Mouse (Mus musculus) layer of hippocampus, postnatal 36 days (tissue): ENCODE results near the gene Ablim1. TPM values are rescaled to one million over a fixed set of nuclear protein-coding genes. Genes with fewer than 3 reads are reported as not detected.

Source experiments
- DNase-seq, 2 experiments: peaks; one replicate each; pipeline ENCODE4 v3.0.0; 2022
- total RNA-seq, 2 experiments: library from RNA; stranded (reverse); gene quantifications; 2 replicates each; pipeline ENCODE4 v1.2.3; 2021

Gene Ablim1
- total RNA-seq, 2 experiments from 2014 or later = 73.6 to 81.1 TPM

DNA sequence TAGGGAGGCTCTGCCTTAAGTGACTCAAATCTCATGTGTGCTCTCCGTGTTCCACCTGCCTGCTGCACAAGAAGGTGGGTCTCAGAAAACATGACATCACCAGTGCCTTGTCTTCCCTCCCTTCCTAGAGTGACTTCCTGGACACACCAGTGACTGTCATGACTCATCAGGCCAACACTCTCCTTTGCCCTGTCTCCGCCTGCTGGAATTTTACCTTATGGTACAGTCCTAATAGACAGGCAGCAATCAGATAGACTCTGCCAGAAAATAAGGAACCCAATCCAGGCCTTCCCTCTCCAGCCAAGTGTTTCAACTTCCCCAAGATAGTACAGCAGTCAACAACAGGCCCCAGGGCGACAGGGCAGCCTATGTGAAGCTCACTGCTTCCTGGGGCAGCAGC lies 133.8 kb downstream of the Ablim1 start:
- DNase-seq = no peak

DNA sequence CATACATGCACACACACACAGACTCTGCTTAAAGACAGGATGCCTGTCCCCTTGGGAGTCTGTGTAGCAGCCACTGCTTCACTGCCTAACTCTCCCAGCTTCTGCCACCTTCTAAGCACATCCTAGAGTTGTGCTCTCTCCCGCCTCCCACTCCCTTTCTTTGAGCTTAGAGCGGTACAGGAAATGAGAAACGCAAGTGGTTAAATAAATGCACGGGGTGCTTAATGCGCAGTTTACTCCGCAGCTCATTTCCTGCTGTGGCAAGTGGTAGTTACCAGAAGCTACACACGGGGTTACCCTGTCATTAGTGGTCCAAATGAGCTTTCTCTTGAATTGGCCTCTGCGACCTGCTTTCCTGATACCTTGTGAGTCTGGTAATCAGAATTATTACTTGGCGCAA lies 134.4 kb downstream of the Ablim1 start:
- no peak for DNase-seq

DNA sequence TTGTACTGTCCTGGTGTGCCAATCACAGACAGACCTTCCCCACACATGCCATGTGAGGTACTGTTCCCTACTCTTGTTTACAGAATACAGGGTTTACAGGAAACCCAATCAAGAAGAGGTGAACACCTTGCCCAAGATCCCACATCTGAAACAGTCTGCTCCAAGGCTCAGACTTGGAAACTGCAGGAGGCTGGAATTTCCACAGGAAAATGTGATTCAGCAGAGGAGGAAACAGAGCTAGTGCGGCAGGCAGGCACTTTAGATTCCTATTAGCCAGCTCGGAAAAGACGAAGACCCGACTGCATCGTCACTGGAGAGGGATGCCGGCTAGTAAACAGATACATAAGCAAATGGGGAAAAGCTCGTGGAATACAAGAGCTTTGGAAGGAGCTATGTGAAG lies 135.4 kb downstream of the Ablim1 start:
- DNase-seq = no peak

DNA sequence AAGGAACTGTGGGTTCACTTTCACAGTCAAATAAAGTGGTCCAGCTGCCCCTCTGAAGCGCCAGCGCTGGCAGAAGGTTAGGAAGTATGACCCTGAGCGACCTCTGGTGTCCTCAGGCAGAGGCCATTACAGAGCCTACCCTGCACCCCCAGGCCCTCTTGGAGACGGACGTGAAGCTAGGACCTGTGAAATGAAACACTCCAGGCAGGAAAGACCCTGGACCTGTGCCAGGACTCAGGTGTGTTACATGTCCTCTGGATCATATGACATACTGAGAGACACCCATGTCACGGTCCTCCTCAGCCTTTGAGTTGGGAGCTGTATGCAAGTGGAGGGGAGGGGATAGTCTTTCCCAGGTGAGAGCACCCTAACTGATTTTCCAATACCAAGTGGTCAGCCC lies 137.4 kb downstream of the Ablim1 start:
- DNase-seq = no peak

DNA sequence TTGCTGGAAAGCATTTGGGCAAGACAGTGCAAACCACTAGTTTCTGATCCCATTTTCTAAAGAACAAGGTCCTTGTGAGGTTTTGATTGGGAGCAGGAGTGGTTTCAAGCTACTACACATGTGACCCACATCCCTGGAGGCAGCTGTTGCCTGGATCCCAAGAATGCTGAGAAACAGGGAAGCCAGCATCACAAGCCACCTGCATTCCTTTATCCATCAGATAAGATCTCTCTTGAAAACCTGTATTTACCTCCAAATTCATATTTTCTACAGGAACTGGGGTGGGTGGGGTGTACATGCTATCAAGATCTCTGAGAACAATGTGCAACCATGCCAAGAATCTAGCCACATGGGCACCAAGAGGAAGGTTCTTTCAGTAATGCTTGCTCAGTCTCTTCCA lies 139.6 kb downstream of the Ablim1 start:
- no peak for DNase-seq

DNA sequence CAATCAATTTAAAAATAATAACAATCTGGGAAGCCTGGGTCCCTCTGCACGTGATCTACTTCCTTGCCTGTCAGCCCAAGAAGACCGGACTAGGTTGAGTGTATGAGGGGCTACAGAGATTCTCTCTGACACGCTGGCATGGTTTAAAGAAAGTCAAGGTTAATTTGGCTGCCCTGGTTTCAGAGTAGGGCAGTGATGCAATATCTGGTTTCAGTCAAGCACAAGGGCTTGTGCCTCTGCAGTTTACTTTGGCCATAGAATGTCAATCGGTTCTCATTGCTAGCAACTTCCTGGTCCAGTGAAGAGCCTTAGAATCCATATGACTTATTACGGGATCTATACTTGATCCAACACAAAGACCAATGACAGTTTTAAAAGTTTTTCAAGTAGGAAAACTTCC lies 140.2 kb downstream of the Ablim1 start:
- no peak for DNase-seq

DNA sequence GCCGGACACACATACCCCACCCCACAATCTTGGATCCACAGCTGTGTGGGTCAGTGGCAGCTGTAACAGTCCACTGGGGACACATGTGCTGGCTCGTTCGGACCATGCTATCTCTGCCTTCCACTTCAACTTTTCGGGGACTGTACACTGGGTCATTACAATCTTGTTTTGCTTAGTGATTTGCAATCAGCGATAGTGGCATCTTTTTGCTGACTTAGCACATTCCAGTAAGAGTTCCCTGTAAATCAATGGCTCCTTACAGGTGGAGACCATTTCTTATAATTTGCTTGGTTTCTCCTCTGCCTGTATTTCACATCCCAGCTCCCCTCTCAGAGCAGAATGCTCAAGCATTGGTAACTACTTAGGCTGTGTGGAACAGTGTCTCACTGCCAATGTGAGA lies 140.7 kb downstream of the Ablim1 start:
- no peak for DNase-seq

DNA sequence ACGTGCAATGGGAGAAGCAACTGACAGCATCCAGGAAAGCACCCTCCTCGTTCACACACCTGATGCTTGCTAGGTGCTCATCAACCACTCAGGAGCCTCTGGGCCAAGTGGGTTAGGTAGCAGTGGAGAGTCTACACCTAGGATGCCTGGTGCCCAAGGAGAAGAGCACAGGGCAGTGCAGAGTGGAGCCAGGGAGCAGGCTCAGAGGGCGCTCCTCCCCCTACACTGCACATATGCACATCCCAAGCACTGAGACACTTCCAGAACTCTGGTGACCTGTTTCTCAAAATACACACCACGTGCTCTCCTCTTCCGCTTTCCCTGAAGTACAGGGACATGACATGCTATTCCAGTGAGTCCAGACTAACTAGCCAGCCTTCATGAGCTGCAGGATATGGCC lies 142.4 kb downstream of the Ablim1 start:
- no peak for DNase-seq

DNA sequence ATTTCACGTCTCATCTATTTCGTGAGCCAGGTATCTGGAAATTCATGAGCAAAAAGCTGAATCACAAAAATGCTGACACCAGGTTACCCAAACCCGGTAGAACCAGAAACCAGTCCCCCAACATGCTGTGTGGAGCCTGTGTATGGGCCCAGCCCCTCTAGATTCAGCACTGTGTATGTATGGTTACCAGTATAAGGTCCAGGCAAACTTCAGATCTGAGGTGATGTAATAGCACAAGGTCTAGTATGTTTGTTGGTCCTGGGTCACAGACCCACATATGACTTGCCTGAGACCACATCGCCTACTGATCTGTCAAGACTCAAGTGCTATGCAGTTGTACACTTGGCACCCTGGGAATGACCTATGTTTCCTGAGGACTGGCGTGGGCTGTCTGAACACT lies 143.8 kb downstream of the Ablim1 start:
- no peak for DNase-seq

DNA sequence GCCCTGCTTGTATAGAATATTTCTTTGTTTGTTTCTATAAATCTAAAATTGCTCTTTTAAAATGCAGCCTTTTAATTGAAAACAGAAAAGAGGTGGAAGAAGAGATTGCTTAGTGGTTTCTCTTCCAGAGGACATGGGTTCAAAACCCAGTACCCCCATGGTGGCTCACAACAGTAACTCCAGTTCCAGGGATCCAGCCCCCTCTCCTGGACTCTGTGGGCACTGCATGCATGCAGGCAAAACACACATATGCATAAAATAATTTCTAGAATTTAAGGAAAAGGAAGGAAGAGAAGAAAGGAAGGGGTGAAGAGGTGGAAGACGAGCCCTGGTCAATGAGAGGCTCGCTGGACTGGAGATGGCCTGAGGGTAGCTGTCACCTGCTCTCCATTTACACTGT lies 145.2 kb downstream of the Ablim1 start:
- no peak for DNase-seq

DNA sequence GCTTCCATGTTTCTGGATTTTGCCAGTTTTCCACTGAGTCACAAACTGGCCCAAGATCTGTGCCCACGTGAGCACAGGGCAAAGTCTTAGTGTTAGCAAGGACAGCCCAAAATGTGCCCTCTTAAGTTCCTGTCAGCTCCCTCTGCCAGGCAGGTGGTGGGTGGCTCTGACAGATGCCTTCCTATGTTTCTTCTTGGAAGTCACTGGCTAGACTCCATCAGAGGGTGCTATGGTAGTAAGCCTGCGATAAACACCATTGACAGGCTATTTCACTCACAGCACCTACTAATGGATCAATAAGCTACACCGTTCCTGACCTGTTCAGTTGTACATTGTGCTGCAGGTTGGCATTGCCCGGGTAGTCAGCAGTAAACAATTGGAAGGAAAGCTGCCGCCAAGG lies 147.0 kb downstream of the Ablim1 start:
- DNase-seq = no peak

DNA sequence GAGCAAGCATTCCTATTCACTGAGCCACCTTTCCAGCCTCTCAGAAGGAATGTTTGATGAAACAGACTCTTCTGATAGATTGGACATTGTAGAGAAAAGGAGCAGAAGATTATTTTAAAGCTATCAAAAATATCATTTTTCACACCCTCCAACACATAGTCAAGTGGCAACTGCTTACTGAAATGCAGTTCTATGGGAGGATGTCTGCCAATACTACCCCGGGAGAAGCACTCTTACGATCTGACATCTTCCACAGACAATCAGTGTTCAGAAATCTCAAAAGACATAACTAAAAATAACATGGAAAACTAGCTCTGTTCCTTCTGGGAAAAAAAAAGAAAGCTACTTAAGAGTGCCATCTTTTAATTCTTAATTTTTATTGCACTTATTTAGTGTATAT lies 149.8 kb downstream of the Ablim1 start:
- no peak for DNase-seq

DNA sequence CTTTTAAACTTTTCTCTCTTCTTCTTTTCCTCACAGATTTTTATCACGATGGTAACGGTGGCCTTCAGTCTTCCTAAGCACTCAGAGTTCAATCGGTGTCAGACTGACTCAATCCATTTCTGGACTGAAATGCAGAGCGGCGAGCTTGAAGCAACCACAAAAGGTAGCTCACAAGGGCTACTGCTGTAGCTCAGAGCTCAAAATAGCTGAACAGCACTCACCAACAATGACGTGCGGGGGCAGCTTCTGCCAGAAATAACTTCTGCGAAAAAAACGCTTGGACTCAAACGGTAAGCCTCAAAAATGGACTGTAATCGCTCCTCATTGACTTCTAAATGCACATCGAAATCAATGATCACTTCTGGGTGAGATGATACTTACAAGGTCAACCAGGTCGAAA lies 151.4 kb downstream of the Ablim1 start:
- no peak for DNase-seq

DNA sequence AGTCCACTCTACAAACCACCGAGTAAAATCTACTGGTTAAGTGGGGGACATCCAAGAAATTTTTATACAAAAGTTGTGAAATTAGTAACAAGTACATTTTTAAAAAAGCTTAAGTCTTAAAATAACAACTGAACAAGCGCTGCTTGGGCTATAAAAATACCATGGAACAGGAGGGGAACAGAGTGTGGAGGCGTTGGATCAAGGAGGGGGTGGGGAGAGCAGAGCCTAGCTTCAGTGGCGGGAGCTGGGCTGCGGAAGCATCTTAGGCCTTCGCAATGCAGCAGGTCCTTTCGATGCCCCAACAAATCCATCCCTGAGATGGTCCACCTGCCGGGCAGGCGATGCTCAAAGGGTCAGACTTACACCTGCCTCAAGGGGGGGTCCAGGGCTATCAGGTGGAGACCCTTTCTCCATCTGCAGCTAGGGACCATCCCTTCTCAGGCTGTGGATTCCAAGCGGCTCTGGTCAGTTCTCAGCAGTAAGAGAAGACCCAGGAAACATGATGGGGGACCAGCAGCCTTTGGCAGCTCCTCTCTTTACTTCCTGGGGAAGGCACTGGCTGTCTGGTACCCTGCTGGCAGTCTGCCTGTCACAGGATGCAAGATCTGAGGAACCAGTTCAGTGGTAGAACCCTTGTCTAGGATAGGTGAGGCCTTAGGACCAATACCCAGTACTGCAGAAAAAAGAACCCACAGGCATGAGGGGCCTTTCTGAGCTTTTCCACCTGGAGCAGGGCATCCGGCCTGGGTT lies 152.6 kb downstream of the Ablim1 start:
- DNase-seq = no peak

DNA sequence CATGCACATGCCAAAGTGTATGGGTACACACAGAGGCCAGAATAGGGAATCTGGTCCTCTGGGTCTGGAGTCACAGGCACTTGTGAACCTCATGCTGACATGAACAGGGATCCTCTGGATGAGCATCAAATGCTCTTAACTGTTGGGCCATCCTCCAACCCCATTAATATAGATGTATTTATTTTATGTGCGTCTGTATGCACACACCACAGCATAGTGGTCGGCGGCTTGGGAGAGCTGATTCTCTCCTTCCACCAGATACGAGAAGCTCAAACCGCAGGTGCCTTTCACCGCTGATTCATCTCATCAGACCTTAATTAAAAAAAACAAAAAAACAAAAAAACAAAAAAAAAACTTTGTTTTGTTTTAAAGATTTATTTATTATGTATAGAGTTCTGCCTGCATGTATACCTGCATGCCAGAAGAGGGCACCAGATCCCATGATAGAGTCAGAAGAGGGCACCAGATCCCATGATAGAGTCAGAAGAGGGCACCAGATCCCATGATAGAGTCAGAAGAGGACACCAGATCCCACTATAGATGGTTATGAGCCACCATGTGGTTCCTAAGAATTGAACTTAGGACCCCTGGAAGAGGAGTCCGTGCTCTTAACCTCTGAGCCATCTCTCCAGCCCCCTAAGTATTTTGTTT lies 153.6 kb downstream of the Ablim1 start:
- DNase-seq = peak in 1 of 2 experiments; percentile 45

DNA sequence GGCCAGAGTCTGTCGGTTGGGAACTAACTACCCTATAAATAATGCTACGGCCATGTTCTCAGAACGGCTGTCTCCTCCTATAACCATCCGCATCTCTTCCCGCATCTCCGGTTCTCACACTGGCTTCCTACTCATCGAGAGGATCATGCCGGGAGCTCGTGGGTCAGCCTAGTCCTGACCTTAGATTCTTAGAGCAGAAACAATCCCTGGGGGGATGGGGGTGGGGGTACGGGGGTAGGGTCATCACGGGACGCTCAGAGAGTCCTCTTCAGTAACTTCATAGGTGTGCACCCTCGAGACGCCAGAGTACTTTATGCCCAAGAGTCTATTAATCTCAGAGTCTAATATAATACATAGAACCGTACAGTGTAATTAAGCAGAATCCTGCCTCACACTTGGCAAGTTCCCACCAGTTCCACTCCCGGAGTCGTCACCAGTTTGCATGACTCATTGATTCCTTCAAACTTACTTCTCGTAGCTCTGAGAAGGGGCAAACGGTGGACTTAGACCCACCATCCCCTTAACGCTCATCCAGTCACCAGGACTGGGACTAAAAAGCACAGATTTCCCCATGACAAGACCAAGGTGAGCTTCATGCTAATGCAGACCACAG lies 156.9 kb downstream of the Ablim1 start:
- DNase-seq = no peak

DNA sequence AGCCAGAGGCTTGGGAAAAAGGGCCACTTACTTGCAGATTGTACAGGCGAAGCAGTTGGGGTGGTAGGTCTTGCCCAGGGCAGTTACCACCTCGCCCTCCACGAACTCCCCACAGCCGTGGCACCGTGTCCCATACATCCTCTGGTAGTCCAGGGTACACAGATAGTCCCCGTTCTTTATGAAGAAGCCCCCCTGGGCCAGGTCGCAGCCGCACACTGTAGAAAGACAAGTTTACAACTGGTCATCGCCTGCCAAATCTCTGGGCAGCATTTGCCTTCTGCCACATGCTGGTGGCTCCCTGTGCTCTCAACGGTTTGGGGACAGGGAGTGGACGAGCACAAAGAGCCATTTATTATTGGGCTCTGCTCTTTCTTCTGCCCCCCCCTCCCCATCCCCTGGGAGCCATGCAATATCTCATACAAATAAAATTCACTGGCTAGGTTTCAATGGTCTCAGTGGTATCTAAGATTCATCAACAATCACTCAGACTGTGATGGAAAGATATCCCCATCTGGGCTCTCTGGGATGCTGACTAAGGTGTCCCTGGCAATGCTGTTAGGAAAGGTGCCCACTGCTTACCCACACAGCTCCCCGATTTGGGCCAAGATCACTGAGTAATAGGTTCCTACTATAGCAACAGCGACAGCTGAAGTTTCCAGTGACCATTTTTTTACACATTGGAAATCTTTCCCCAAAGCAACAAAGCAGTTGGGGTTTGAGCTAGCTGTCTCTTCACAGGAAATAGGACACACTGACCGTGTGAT lies 159.4 kb downstream of the Ablim1 start:
- DNase-seq = no peak

DNA sequence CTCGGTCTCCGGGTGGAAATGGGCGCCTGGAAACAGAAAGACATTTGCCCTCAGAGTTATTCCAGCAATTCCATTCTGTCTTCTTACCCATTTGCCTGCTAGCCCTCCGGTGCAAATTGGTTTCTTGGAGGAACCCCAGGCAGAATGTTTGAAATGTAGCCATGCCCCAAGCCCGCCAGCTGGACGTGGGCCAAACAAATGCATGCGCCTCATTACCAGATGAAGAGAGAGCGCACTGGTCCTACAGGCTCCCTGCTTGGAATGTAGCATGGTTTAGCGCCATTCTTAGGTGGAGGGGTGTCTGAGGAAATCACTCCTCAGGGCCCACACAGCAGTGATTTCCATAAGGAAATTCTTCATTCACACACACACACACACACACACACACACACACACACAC lies 162.4 kb downstream of the Ablim1 start:
- peak; percentile 51 to 64 for DNase-seq

DNA sequence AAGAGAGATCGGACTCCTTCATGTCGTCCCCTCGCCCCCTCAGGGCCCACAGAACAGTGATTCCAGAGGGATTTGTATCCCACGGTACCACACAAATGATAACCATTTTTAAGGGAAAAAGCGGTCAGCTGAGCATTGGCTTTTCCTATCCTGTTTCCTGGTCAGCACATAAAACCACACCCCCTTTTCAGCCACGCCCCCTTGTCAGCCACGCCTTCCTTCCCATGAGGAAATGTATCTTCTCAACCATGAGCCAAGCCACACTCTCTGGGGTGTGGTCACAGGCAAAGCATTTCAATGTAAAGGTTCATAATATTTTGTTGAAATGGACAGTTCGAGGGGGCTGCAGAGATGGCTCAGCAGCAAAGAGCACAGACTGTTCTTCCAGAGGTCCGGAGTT lies 163.2 kb downstream of the Ablim1 start:
- DNase-seq = no peak

DNA sequence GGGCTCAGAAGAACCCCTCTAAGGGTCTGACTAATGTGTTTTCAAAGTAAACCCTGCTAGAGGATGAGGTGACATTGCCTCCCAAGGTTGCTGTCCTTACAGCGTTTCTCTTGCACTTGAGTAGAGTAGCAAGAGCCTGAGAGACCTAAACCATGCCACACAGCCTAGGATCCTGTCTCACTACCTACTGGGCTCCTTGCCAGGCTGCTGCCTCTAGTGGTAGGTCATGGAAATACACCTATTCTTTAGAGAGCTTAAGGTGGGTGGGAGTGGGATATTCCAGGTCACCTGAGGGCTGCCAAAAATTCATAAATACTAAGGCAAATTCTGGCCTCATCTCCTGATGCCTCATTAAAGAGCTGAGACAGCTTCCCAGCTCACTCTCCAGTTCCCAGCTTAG lies 164.4 kb downstream of the Ablim1 start:
- DNase-seq = no peak

DNA sequence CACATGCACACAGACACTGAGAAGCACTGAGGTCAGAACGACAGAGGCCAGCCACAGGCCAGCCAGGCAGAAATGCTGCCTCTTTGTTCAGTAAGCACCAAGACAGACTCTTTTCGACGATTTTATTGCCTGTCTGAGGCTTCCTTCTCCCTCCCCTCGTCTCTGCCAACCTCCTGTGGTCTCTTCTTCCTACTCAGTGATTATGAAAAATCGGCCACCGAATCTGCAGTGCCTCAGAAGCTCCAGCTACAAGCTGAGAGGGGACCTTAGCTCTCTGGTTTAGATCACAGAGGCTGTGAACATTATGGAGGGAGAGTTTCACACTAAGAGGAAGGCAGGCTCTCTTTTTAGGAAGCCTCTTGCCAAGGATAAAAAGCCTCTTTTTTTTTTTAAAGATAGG lies 167.0 kb downstream of the Ablim1 start:
- no peak for DNase-seq

DNA sequence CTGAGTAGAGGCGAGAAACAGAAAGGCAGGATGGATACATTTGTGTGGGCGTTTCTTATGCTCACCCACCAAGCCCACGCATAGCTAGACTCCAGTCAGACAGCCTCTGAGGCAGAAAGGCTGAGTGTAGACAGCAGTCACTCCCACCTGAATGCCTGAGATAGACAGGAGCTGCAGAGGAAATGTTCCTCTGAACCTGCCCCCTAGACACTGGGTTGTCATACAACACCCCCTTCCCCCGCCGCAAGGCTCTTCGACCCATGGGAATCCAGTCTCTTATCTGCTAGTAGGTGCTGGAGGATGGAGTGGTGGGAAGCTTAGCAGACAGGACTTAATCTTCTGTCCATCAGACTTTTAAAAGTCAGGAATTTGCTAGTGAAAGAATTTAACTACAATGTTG lies 167.8 kb downstream of the Ablim1 start:
- DNase-seq = no peak

DNA sequence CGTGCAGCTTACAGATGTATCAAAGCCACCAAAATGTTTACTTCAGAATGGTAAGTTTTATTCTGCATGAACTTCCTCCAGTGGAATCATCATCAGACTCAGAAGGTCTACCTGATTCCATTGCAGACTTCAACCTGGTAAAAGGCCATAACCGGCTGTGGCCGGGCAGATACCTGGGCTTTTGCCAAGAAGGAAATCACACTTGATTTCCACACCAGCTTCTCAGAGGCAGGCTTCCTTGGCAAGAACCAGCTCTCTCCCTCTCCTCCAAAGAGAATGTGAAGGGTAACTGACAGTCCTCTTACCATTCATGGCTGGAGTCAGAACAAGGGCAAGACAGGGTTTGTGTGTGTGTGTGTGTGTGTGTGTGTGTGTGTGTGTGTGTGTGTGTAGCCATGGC lies 171.1 kb downstream of the Ablim1 start:
- no peak for DNase-seq
